In the genomic region with DNA sequence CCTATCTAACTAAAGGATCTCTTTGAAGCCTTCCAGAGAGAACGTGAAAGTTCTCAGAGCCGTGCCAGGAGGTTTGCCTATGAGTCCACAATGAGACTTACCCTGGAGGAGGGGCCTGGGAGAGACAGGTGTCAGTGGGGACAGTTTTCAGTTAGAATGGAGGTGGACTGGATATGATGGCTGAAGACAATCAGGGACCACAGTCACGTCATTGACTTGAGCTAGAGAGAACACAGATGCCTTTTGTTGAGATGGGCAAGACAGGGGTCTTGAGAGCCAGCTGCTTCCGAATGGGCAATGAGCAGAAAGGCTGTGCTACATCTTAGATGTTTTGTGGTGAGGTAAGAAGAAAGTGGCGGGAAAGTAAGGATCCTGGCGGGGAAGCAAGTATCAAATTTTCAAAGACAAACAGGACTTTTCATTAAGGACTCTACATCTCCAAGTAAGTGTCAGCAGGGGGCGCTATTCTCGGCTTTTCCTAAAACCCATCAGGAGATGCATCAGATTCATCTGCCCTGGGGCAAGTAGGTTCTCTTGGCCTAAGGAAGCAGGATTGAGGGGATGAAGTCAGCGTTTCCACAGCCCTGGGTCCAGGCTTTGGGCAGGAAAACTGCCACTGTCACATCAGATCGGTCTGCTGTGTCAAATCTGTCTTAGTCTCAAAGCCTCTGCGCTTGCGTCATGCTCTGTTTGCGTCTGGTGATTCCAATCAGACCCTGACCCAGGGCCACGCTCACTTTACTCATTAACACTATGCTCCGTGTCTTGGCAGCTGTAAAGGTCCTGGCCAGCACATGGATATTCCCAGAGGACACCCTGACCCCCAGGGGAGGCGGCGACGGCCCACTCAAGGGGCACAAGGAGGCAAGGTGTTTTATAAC, we compare ENCODE assay signal across 1 mouse cellular context.
TF ChIP-seq lines count a peak whose summit lies in the region.

No protein-coding gene starts in this region.

TF ChIP-seq in MEL, 35 proteins besides CTCF, POLR2A, EP300 and RAD21:
- peak; percentile 44; the same call in 1 of the 2 replicates for TF ChIP-seq ZMIZ1 (IDR thresholded peaks at IDR 0.05; ENCODE audit: low read depth, low read length)
- peak; percentile 58; the same call in 1 of the 2 replicates for TF ChIP-seq NELFE (IDR thresholded peaks at IDR 0.05; ENCODE audit: low read depth, low read length)
- no peak for TF ChIP-seq MYB (IDR thresholded peaks at IDR 0.05; ENCODE audit: low read depth, low read length)
- no peak for TF ChIP-seq UBTF (IDR thresholded peaks at IDR 0.05; ENCODE audit: borderline replicate concordance, insufficient read depth, low read depth, low read length)
- TF ChIP-seq GABPA (IDR thresholded peaks at IDR 0.05; ENCODE audit: low read depth, low read length), result no peak
- TF ChIP-seq E2F4 (IDR thresholded peaks at IDR 0.05; ENCODE audit: borderline replicate concordance, low read depth, low read length), result peak; percentile 62
- peak; percentile 73 for TF ChIP-seq NRF1 (IDR thresholded peaks at IDR 0.05; ENCODE audit: insufficient read depth, low read depth, low read length, poor library complexity, severe bottlenecking)
- no peak; the same call in 1 of the 2 replicates for TF ChIP-seq MAZ (IDR thresholded peaks at IDR 0.05; ENCODE audit: low read depth, low read length)
- no peak for TF ChIP-seq POLR2AphosphoS2 (IDR thresholded peaks at IDR 0.05; ENCODE audit: low read length)
- no peak for TF ChIP-seq GATA1 (IDR thresholded peaks at IDR 0.05; ENCODE audit: low read depth, low read length)
- TF ChIP-seq KAT2A (conservative IDR thresholded peaks at IDR 0.05; ENCODE audit: low read depth, low read length), result no peak
- TF ChIP-seq USF2 (IDR thresholded peaks at IDR 0.05; ENCODE audit: borderline replicate concordance in 1 of 2, insufficient read depth in 1 of 2, low read depth in 1 of 2, low read length in 2 of 2), result no peak
- TF ChIP-seq TCF12 (IDR thresholded peaks at IDR 0.05; ENCODE audit: low read depth, low read length), result no peak; the same call in 1 of the 2 replicates
- TF ChIP-seq BHLHE40 (IDR thresholded peaks at IDR 0.05; ENCODE audit: borderline replicate concordance, low read depth, low read length), result no peak
- TF ChIP-seq SMC3 (IDR thresholded peaks at IDR 0.05; ENCODE audit: low read depth, low read length), result peak; percentile 79
- TF ChIP-seq MXI1 (IDR thresholded peaks at IDR 0.05; ENCODE audit: low read depth, low read length), result no peak; the same call in 1 of the 2 replicates
- peak; percentile 71; the same call in 1 of the 2 replicates for TF ChIP-seq TBP (IDR thresholded peaks at IDR 0.05; ENCODE audit: low read depth, low read length)
- TF ChIP-seq MAX (IDR thresholded peaks at IDR 0.05; ENCODE audit: low read length), result no peak; the same call in 1 of the 2 replicates
- no peak for TF ChIP-seq HCFC1 (IDR thresholded peaks at IDR 0.05; ENCODE audit: low read depth, low read length)
- TF ChIP-seq MYC (IDR thresholded peaks at IDR 0.05; ENCODE audit: low read depth, low read length), result 0 out of 2 replicates have a peak, but pooled peaks have one; percentile 6
- no peak for TF ChIP-seq MEF2A (IDR thresholded peaks at IDR 0.05; ENCODE audit: extremely low read depth, insufficient replicate concordance, low read depth, low read length, poor library complexity, severe bottlenecking)
- peak; percentile 37; the same call in 1 of the 2 replicates for TF ChIP-seq ZC3H11A (IDR thresholded peaks at IDR 0.05; ENCODE audit: low read depth, low read length)
- no peak for TF ChIP-seq MAFK (IDR thresholded peaks at IDR 0.05; ENCODE audit: borderline replicate concordance, low read depth, low read length)
- TF ChIP-seq ZNF384 (IDR thresholded peaks at IDR 0.05; ENCODE audit: low read depth, low read length), result no peak
- no peak for TF ChIP-seq CHD2 (IDR thresholded peaks at IDR 0.05; ENCODE audit: low read length)
- no peak for TF ChIP-seq USF1 (IDR thresholded peaks at IDR 0.05; ENCODE audit: low read depth, low read length)
- TF ChIP-seq CHD1 (IDR thresholded peaks at IDR 0.05; ENCODE audit: low read depth, low read length), result no peak
- TF ChIP-seq SIN3A (IDR thresholded peaks at IDR 0.05; ENCODE audit: low read length), result peak; percentile 43; the same call in 1 of the 2 replicates
- TF ChIP-seq ZKSCAN1 (IDR thresholded peaks at IDR 0.05; ENCODE audit: low read depth, low read length), result no peak
- no peak for TF ChIP-seq JUND (IDR thresholded peaks at IDR 0.05; ENCODE audit: low read depth, low read length)
- TF ChIP-seq ELF1 (IDR thresholded peaks at IDR 0.05; ENCODE audit: low read depth, low read length), result no peak
- TF ChIP-seq POLR2AphosphoS5 (IDR thresholded peaks at IDR 0.05; ENCODE audit: borderline replicate concordance, low read depth, low read length), result 0 out of 2 replicates have a peak, but pooled peaks have one; percentile 32
- TF ChIP-seq TAL1 (IDR thresholded peaks at IDR 0.05; ENCODE audit: low read length), result no peak
- TF ChIP-seq ETS1 (IDR thresholded peaks at IDR 0.05; ENCODE audit: low read depth, low read length), result peak; percentile 59; the same call in 1 of the 2 replicates
- TF ChIP-seq RCOR1 (IDR thresholded peaks at IDR 0.05; ENCODE audit: low read depth, low read length), result 0 out of 2 replicates have a peak, but pooled peaks have one; percentile 32
